Mouse (Mus musculus): ENCODE results near the gene Efnb2. TPM values are rescaled to one million over a fixed set of nuclear protein-coding genes. Genes with fewer than 3 reads are reported as not detected.

The Efnb2 gene
- polyA plus RNA-seq, 1 experiment from 2014 or later = 0.68 TPM

GRCm38 (mm10) chr8:8583290-8583980 is 77.6 kb downstream of the Efnb2 start:
- Histone ChIP-seq H3K4me2 (no peak overlapping the region), H3K9me3 (replicated peaks) (no peaks in the 10 kb centered on the region), H3K4me3 (replicated peaks) (no peak overlapping the region), H3K9ac (no peak overlapping the region), H3K4me1 (replicated peaks) (peaks cover 17% of the 10 kb centered on the region), H3K27ac (replicated peaks) (peak overlapping the region; percentile 49; the same call in 1 of the 2 replicates), H3K27me3 (no peaks in the 10 kb centered on the region), H3K36me3 (replicated peaks) (no peaks in the 10 kb centered on the region)
- ATAC-seq (ENCODE audit: insufficient read depth) = peak; percentile 67
- 12% methylated on average over 4 of the region's 4 CpGs for WGBS (ENCODE audit: insufficient replicate concordance)

DNA sequence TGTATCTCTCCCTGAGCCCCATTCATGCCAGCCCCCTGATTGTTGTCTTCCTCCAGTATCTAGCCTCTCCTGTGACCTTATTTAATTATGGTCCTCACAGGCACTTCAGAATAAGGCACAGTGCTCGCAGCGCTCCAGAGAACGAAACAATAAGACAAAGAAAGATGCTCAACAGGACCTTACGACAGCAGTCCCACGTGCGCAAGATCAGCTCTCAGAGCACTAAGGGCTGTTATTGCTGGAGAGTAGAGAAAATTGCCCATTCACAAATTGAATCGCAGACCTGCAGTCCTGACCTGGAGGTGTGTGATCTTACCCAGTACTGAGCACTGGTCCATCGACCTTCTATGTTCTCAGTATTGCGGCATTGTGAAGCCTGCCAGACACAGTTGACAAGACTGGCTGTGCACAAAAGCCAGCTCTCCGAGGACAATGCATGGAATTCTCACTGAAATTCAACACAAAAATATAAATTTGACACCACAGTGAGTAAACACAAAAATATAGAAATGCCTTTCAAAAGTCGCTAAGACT is 83.2 kb downstream of the Efnb2 start:
- ATAC-seq (ENCODE audit: insufficient read depth) = no peak
- Histone ChIP-seq H3K36me3 (replicated peaks) (no peaks in the 10 kb centered on the region), H3K4me3 (replicated peaks) (no peak overlapping the region), H3K4me2 (no peak overlapping the region), H3K4me1 (replicated peaks) (peaks cover 1% of the 10 kb centered on the region), H3K27ac (replicated peaks) (no peak overlapping the region), H3K9me3 (replicated peaks) (no peaks in the 10 kb centered on the region), H3K27me3 (no peaks in the 10 kb centered on the region), H3K9ac (no peak overlapping the region)
- WGBS (ENCODE audit: insufficient replicate concordance) = 77% methylated on average over 11 of the region's 11 CpGs

DNA sequence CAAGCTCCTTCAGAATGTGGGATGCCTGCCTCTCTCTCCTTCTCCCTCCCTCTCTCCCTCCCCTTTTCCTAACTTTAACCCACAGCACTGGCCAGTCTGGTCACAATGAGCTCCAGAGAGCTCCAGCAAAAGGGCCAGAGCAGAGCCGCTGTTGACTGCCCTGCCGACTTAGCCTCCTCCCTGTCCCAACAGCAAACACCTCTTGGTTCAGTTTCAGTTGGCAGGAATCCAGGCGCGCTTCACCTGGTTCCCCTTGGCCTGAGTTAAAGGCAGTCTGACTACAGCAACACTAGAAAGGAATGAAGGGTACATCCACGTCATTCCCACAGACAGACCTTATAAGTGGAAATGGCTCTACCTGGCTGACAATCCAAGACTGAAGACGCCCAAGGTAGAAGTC is 84.2 kb downstream of the Efnb2 start:
- Histone ChIP-seq H3K27me3 (no peaks in the 10 kb centered on the region), H3K4me1 (replicated peaks) (no peaks in the 10 kb centered on the region), H3K4me3 (replicated peaks) (no peak overlapping the region), H3K9ac (no peak overlapping the region), H3K4me2 (no peak overlapping the region), H3K27ac (replicated peaks) (no peak overlapping the region), H3K36me3 (replicated peaks) (no peaks in the 10 kb centered on the region), H3K9me3 (replicated peaks) (no peaks in the 10 kb centered on the region)
- WGBS (ENCODE audit: insufficient replicate concordance) = 73% methylated on average over 6 of the region's 6 CpGs
- no peak for ATAC-seq (ENCODE audit: insufficient read depth)

- Histone ChIP-seq H3K9me3 (replicated peaks) (no peaks in the 10 kb centered on the region), H3K9ac (no peak overlapping the region), H3K27ac (replicated peaks) (no peak overlapping the region), H3K4me3 (replicated peaks) (no peak overlapping the region), H3K4me1 (replicated peaks) (no peaks in the 10 kb centered on the region), H3K36me3 (replicated peaks) (no peaks in the 10 kb centered on the region), H3K4me2 (no peak overlapping the region), H3K27me3 (no peaks in the 10 kb centered on the region)
- no peak for ATAC-seq (ENCODE audit: insufficient read depth)
- WGBS (ENCODE audit: insufficient replicate concordance) = 42% methylated on average over 6 of the region's 6 CpGs
These were observed 84.8 kb downstream of the Efnb2 start for GRCm38 (mm10) chr8:8576286-8576685.

DNA sequence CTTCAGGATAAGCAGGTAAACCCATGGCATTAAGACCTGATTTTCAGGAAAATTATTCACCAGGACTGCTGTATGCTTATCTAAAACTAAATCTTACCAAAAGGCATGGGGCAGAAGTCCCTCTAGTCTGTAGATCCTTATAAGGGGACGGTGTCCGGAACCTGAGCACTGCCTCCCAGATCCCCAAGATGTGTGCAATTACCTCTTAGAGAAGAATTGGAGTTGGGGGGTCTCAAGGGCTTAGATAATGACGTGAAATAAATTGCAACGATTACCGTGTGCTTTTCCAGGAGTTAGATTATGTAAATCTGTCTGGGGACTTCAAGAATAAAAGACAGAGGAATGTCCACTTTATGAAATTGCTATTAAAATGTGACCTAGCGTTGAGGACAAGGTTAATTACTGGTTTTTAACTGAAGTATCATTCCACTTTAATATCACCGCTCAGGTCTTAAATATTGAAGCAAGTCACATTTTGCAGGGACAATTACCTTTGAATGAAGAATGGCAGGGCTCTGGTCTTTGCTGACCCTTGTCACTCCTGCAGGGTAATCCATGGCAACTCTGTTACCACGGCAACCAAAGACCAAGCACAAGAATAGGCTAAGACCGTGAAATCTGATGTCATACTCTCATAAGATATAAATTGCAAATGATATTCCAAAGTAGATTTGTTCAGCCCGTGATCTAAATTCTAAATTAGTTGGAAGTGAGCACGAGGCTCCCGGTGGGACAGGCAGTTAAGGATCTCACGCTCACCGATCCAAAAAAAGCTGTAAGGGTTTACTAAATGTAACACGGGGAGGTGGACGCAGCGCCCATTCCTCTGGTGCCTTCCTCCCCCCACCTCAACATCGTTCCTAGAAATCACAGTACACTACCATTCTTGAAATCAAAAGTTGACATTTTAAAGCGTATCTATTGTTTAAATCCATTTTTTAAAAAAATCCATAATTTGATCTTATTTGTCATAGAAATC is 86.2 kb downstream of the Efnb2 start:
- ATAC-seq (ENCODE audit: insufficient read depth) = no peak
- no peaks in the 10 kb centered on the region for H3K4me1 ChIP-seq (replicated peaks)
- no peak overlapping the region for H3K9ac ChIP-seq
- 77% methylated on average over 19 of the region's 19 CpGs for WGBS (ENCODE audit: insufficient replicate concordance)
- no peaks in the 10 kb centered on the region for H3K9me3 ChIP-seq (replicated peaks)
- H3K36me3 ChIP-seq (replicated peaks) = no peaks in the 10 kb centered on the region
- H3K27ac ChIP-seq (replicated peaks) = no peak overlapping the region
- no peaks in the 10 kb centered on the region for H3K27me3 ChIP-seq
- H3K4me2 ChIP-seq = no peak overlapping the region
- no peak overlapping the region for H3K4me3 ChIP-seq (replicated peaks)

- H3K9ac ChIP-seq = no peak overlapping the region
- H3K36me3 ChIP-seq (replicated peaks) = no peaks in the 10 kb centered on the region
- no peaks in the 10 kb centered on the region for H3K9me3 ChIP-seq (replicated peaks)
- H3K4me1 ChIP-seq (replicated peaks) = no peaks in the 10 kb centered on the region
- H3K4me2 ChIP-seq = no peak overlapping the region
- H3K4me3 ChIP-seq (replicated peaks) = no peak overlapping the region
- no peak for ATAC-seq (ENCODE audit: insufficient read depth)
- H3K27ac ChIP-seq (replicated peaks) = no peak overlapping the region
- no peaks in the 10 kb centered on the region for H3K27me3 ChIP-seq
- 45% methylated on average over 5 of the region's 5 CpGs for whole genome bisulfite sequencing (ENCODE audit: insufficient replicate concordance)
These were observed 88.8 kb downstream of the Efnb2 start for GRCm38 (mm10) chr8:8572272-8572671.

DNA sequence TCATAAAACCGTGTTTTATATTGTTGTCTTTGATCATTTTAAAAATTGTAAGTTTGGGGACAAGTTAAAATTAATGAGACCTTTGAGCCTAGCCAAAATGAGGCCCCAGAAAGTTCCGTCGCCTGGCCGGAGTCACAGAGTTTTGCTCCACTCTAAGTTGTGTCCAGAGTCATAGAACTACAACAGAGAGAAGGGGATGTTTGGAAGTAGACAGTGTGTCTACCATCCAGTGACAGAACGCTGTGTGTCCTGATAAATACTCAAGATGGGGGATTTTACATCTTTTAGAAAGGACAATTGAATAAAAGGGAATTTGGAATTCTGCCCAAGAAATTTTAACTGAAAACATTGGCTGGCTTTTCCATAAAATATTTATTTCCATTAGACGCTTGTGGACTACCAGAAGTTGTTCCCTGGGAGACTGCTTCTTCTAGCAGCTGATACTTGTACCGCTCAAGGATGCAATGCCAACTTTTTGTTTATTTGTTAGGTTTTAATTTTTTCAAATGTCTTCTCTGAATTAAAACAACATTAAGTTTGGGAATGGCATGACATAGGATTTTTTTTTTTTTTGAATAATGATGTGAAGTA is 89.3 kb downstream of the Efnb2 start:
- H3K9me3 ChIP-seq (replicated peaks) = no peaks in the 10 kb centered on the region

DNA sequence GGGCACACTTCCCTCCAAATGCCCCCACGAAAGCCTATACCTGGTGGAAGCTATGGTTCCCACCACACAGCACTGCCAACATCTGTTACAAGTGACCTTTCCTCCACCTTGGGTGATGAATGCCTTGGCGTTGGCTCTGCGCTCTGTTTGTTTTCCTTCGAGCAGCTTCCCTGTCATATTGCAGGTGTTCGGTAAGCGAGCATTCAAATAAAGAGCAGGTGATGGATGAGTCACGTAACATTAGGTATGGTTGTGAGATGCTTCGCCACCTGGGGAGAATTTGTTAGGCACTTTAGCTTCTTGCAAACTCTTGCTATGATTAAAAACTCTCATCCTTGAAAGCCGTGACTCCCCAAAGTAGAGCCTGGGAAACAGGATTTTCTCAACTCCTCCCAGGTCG is 91.8 kb downstream of the Efnb2 start:
- no peak for ATAC-seq (ENCODE audit: insufficient read depth)
- Histone ChIP-seq H3K4me2 (no peak overlapping the region), H3K36me3 (replicated peaks) (no peaks in the 10 kb centered on the region), H3K4me3 (replicated peaks) (no peak overlapping the region), H3K4me1 (replicated peaks) (no peaks in the 10 kb centered on the region), H3K27me3 (no peaks in the 10 kb centered on the region), H3K27ac (replicated peaks) (no peak overlapping the region), H3K9ac (no peak overlapping the region), H3K9me3 (replicated peaks) (no peaks in the 10 kb centered on the region)
- WGBS (ENCODE audit: insufficient replicate concordance) = 73% methylated on average over 10 of the region's 10 CpGs

More for the DNA sequence above, 89.3 kb downstream of the Efnb2 start:
- H3K27ac ChIP-seq (replicated peaks) = no peak overlapping the region
- no peaks in the 10 kb centered on the region for H3K36me3 ChIP-seq (replicated peaks)
- H3K4me2 ChIP-seq = no peak overlapping the region
- no peak for ATAC-seq (ENCODE audit: insufficient read depth)
- H3K27me3 ChIP-seq = no peaks in the 10 kb centered on the region
- 72% methylated on average over 7 of the region's 7 CpGs for WGBS (ENCODE audit: insufficient replicate concordance)
- H3K4me1 ChIP-seq (replicated peaks) = no peaks in the 10 kb centered on the region
- H3K4me3 ChIP-seq (replicated peaks) = no peak overlapping the region
- H3K9ac ChIP-seq = no peak overlapping the region

DNA sequence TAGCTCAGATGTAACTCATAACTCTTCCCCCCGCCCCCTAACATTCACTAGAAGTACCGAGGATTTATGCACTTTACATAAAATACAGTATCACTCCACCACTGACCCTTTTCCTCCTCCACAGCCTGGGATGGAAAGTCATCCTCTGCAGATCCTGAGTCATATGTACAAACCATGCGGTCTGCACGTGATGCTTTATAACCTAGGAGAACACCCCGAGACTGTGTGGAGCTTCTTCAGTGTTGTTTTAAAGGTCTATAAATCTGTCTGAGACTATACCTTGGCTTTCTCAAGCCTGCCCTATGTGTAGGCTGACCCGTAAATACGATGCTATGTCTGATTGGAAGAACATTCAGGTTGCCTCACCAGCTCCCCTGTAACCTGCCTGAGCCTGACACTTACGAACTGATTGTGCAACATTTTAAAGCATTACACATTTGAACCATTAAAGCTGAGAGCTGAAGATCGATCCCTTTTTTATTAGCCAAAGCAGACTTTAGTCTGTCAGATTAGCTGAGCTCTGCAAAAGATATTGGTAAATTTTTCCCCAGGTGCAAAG is 92.7 kb downstream of the Efnb2 start:
- Histone ChIP-seq H3K4me3 (replicated peaks) (no peak overlapping the region), H3K4me2 (no peak overlapping the region), H3K27ac (replicated peaks) (no peak overlapping the region), H3K36me3 (replicated peaks) (no peaks in the 10 kb centered on the region), H3K9ac (no peak overlapping the region), H3K27me3 (no peaks in the 10 kb centered on the region), H3K4me1 (replicated peaks) (no peaks in the 10 kb centered on the region), H3K9me3 (replicated peaks) (no peaks in the 10 kb centered on the region)
- no peak for ATAC-seq (ENCODE audit: insufficient read depth)
- WGBS (ENCODE audit: insufficient replicate concordance) = 62% methylated on average over 9 of the region's 9 CpGs
